Mouse (Mus musculus) left cerebral cortex, adult 18-20 months (tissue): ENCODE measurements around the gene Ncaph2. TPM values are rescaled to one million over a fixed set of nuclear protein-coding genes. Genes with fewer than 3 reads are reported as not detected.

Source experiments
- DNase-seq, 2 experiments: peaks; one replicate each; pipeline ENCODE4 v3.0.0; 2021 to 2022; ENCODE audit warnings: low spot score in 2 of 2, mixed read lengths in 1 of 2
- long read RNA-seq, 2 experiments: library from polyadenylated mRNA; stranded (forward); transcript quantifications; one replicate each; pipeline ENCODE4 v2.0.0; 2021
- total RNA-seq, 2 experiments: library from RNA; stranded (reverse); gene quantifications; 2 replicates each; pipeline ENCODE4 v1.2.3; 2021

The Ncaph2 gene
- total RNA-seq, result 100 to 1,000 TPM; 111 to 119 TPM
- long read RNA-seq, experiment 1, transcript Ncaph2-202 (20 exons, 3,299 nt), result major isoform, 87 of 179 reads
- long read RNA-seq, experiment 1, transcript Ncaph2-203 (20 exons, 3,302 nt), result minor isoform, 18 of 179 reads
- long read RNA-seq, experiment 1, transcript Ncaph2-209 (20 exons, 3,255 nt), result minor isoform, 22 of 179 reads
- long read RNA-seq, experiment 1, transcript Ncaph2-201 (20 exons, 3,223 nt), result minor isoform, 8 of 179 reads
- long read RNA-seq, experiment 1, partial matches to known transcripts, result 15 of 179 reads
- long read RNA-seq, experiment 1, other reads (novel, unspliced or antisense), result 28 of 179 reads
- long read RNA-seq, experiment 2, transcript Ncaph2-209 (20 exons, 3,255 nt), result minor isoform, 6 of 120 reads
- long read RNA-seq, experiment 2, transcript Ncaph2-202 (20 exons, 3,299 nt), result major isoform, 54 of 120 reads
- long read RNA-seq, experiment 2, transcript Ncaph2-203 (20 exons, 3,302 nt), result minor isoform, 20 of 120 reads
- long read RNA-seq, experiment 2, partial matches to known transcripts, result 14 of 120 reads
- long read RNA-seq, experiment 2, other reads (novel, unspliced or antisense), result 21 of 120 reads

- DNase-seq, result peak; percentile 95
Observed at GRCm38 (mm10) chr15:89355241-89356187, at the start of gene Ncaph2, which contains the start of gene Lmf2. Gene Ncaph2 (plus strand): TSS chr15:89355719. Gene Lmf2 (minus strand): TSS chr15:89355659.

- no peak for DNase-seq
Observed at GRCm38 (mm10) chr15:89305966-89306365, 49.6 kb upstream of the Ncaph2 start.

GRCm38 (mm10) chr15:89307461-89307860 is 48.1 kb upstream of the Ncaph2 start:
- no peak for DNase-seq

DNA sequence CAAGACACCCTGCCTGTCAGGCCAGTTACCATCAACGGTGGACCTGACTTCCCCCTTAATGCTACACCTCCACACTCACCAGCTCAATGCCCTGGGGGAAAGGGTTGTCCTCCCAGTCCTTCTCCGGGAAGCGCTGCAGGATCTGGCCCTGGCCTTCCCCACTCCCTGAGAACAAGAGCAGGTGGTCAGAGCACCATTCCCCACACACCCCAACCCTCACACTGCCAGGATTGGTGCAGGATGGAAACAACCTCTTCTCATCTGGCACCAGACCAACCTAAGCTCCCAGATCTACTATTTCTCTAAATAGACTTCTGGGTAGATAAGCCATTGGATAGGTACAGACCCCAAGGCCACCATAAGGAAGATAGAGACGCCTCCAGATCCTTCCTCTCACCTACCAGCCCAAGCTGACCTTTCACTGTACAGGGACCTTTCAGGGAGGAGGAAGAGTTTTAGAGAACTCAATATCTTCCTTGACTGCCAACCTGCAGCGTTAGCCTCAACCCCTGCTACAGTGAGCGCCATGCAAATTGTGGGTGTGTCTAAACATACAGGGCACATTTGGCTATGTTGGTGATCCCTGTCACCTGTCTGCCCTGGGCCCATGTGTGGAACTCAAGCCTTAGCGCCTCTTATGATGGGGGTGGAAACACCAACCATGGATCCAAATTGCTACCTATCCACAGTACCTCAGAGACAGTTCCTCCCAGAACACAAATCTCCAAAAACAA is 46.9 kb upstream of the Ncaph2 start:
- DNase-seq, result peak in 1 of 2 experiments; percentile 41

DNA sequence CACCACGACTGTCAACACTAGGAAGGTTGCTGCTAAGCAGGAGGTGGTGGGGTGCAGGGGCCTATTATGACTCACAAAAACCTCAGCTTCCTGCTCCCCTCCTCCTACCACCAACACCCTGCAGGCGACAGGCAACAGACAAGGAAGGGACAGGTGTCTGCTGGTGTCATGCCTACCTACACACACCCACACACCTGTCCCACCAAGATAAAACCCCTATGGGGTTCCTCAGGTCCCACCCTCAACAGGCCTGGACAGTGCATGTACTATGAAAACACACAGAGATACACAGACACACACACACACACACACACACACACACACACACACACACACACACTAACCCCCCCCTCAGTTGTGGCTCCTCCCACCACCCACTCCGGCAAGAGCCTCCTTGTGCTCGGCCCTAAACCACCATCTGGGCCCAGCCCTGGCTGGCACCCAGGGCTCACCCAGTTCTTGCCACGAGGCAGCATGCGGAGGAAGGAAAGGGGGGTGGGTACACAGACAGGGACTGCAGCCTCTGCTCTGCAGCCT is 45.5 kb upstream of the Ncaph2 start:
- peak; percentile 71 to 83 for DNase-seq

GRCm38 (mm10) chr15:89313359-89313758 is 42.2 kb upstream of the Ncaph2 start:
- no peak for DNase-seq

- no peak for DNase-seq
Observed at GRCm38 (mm10) chr15:89314107-89314506, 41.4 kb upstream of the Ncaph2 start.

DNA sequence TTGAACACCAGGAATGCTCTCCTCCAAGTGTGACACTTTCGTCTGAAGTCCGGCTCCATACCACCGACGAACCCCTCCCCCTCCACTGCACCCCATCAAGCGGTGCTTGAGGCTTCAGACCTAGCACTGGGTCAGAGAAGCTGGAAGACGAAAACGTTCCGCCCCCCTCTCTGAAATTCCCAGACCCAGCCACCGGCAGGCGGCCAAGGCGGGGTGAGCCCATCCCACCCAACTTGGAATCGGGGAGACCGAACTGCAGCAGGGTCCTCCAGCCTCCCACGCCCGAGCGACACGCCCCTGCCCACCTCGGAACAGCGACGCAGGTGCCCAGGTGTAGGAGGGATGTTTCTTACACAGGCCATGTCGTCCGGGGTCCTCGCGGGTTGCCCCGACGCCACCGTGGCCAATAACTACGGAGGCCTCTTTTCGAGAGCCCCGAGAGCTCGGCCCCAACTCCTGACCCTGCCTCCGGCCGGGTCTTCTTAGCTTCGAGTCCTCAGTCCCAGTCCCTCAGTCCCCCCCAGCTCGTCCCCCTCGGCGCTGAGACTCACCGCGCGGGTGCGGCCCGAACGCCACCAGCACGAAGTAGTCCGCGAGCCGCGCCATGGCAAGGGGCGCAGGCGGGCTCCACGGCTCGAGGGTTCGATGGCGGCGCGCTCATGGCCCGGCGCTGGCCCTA is 40.9 kb upstream of the Ncaph2 start:
- DNase-seq, result no peak

DNA sequence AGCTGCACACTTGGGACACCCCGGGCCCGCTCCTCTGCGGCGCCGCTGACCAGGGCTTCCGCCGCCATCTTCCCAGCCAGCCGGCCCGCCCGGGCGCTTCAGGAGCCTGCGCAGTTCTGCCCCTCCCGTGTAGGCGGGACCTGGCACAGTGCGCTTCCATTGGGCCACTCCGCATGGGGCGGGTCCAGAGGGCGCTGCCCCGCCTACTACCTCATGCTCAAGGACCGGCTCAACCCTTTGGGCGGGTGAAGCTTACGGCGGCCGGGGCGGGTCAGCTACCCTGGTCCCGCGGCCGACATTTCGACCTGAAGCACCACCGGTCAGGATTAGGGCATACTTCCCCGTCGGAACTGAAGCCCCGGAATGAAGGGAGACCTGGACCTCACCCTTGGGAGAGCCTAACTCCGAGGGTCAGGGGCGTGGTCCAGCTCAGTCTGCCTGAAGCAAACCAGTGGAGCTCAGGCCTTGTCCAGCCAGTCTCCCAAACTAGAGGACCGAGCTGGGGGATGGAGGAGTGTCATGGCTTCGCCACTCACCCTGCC is 40.3 kb upstream of the Ncaph2 start, which contains the start of gene Sbf1:
Gene Sbf1 (minus strand): TSS at position 122 of the 542 bp plus-strand sequence.
- DNase-seq, result peak; percentile 97 to 98

DNA sequence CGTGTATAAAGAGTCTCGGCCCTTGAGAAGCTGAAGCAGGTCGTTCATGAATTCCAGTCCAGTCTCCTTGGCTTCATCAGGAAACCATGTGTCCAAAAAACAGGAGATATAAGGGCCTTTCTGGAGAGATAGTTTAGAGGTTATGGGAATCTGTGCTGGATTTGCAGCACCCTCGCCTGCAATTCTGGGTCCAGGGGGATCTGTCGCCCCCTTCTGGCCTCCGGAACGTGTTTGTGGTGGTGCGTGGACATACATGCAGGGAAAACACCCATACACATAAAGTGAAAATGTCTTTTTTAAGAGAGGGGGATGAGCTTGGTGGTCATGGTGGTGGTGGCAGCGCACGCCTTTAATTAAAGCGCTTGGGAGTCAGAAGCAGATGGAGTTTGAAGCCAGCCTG is 39.4 kb upstream of the Ncaph2 start:
- DNase-seq, result no peak

DNA sequence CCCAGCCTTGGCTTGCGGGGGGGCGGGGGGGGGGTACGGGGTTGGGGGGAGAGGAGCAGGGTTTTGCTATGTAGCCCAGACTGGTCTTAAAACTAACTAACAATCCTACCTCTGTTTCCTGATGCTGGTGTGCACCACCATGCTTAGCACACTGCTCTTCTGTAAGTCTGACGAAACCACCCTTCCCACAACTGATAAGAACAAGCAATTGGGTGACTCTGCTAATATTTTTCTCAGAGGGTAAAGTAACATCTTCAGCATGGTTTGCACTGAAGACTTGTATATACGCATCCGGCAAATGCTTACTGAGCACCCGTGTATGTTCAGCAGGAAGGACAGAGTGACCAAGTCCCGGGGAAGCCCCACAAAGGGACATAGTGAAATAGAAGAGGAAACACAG is 34.3 kb upstream of the Ncaph2 start:
- DNase-seq, result no peak

DNA sequence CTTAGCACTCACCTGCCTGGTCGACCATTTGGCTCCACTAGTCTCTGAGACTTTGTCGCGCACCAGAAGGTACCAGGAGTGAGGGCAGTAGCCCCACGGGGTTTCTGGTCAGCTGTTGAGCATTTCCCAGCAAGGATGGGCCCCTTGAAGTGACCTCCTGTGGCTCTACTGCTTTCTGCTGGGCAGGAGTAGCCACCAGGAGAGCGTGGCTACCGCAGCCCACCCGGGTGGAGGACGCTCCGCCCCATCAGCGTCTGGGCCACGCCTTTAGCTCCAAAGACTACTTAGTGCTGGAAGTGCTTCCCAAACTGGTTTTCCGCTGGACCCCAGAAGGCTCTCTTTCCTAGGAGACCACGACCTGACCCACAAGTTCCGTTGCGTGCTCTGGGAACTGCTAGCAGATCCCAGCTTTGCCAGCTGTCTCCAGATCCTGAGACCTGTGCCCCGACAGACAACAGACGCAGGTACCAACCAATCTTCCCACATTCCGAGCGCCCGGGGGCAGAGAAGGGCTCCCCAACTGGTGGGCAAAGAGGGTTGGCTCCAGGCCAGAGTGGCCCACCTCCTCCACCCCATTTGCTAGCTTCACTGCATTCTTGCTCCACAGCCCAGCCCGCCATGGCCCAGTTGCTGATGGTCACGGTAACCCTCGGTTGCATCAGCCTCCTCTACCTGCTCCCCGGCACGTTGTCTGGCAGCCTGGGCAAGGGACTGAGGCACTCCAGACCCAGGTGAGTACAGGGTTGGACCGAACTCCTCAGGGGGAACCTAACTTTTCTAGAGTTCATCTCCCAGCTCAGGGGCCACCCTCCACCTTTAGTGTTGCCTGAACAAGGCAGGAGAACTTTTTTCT is 32.6 kb upstream of the Ncaph2 start, which contains the start of gene Adm2:
Gene Adm2 (plus strand): TSS at position 51 of the 853 bp plus-strand sequence.
- no peak for DNase-seq

GRCm38 (mm10) chr15:89323656-89324055 is 31.9 kb upstream of the Ncaph2 start:
- DNase-seq, result no peak

GRCm38 (mm10) chr15:89326441-89326840 is 29.1 kb upstream of the Ncaph2 start:
- DNase-seq, result no peak

DNA sequence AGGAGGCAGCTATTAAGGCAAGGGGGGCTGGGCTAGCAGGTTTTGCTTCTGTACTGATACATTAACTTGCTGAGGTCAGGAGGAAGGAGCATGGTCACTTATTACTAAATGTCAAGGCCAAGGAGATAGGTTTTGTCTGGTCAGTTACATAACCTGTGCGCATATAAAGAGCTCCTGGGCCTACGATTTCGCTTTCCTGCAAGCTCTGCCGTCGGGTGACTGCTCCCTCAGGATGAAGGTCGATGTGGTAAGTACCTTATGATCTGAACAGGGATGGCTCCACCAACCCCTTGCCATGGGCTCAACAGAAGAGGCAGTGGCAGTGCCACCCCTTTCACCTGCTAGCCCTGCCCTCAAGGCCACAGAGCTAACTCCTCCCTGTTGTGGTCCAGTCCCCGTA is 21.2 kb upstream of the Ncaph2 start, which contains the start of gene Miox:
Gene Miox (plus strand): TSS at position 128 of the 400 bp plus-strand sequence.
- DNase-seq, result no peak

DNA sequence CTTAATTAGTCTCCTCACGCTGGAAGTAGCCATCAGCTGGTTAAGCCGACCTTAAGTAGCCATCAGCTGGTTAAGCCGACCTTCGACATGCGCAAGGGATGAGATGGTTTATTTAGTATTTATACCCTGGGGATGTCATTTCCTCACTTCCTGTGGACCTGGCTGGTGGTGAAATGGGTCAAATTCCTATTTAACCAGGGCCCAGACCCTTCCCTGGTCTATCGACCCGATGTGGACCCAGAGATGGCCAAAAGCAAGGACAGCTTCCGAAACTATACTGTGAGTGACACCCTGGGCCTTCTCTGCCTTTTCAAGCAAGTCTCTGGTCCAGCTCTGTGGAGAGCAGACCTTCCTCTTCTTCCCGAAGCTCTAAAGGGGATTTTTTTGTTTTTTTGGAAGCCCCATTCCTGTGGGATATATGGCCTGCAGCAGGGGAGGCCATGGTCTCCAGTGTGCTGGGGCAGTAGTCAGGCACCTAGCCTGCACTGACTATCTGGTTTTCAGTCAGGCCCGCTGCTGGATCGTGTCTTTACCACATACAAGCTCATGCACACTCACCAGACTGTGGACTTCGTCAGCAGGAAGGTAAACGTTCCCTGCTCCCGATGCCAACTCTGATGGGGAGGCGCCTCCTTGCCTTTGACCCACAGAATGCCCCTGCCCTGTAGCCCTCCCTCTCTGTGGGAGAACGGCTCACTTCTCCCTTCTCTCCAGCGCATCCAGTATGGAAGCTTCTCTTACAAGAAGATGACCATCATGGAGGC is 20.6 kb upstream of the Ncaph2 start:
- no peak for DNase-seq

DNA sequence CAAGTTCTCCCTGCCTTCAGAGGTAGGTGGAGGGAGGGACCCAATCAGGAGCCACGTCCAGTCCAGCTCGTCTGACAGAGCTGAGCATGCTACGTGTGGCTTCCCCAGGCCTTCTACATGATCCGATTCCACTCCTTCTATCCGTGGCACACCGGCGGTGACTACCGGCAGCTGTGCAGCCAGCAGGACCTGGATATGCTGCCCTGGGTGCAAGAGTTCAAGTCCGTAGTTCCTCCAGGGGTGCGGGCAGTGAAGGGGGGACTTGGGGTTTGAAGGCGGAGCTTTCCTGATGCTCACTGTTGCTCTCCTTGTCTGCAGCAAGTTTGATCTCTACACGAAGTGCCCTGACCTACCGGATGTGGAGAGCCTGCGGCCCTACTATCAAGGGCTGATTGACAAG is 19.1 kb upstream of the Ncaph2 start:
- no peak for DNase-seq

DNA sequence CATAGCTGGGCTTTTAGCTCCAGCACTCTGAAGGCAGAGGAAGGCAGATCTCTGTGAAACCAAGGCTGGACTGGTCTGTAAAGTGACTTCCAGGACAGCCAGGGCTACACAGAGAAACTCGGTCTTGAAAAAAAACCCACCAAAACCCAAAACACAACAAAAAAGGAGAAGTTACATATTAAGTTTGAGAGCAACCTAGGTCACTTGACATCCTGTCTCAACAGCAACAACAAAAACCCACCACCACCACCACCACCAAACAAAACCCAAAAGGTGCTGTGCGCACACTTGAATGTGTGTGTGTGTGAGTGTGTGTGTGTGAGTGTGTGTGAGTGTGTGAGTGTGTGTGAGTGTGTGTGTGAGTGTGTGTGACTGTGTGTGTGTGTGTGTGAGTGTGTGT is 15.8 kb upstream of the Ncaph2 start:
- DNase-seq, result no peak
